Mouse (Mus musculus): ENCODE measurements around the gene Plcl2.

DNA sequence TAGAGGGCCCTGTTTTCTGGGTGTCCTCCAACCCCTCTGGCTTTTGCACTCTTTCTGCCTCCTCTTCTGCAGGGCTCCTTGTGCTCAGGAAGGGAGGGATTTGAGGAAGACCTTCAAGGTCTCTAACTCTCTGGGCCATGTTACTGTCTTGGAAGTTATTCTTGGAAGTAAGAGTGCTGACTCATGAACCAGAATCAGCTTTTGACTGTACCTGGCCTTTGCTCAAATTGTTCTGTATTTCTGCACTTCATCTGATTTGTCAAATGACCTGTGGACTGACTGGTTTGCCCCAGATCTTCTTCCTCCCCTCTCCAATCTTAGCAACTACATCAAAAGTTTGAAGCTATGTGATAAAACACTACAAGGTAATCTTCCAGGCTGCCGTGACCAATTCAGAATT is 91.5 kb downstream of the Plcl2 start:
- no peak for TF ChIP-seq POLR2A (IDR thresholded peaks at IDR 0.05; ENCODE audit: low read depth, low read length)
- no peak for TF ChIP-seq CTCF (conservative IDR thresholded peaks at IDR 0.05; ENCODE audit: insufficient read depth, insufficient read length, low read depth, low read length)

Measured in kidney, adult 2 months (tissue).